Mouse (Mus musculus) neutrophil, adult 65 days (primary cell): ENCODE results near the gene Thumpd2. TPM values are rescaled to one million over a fixed set of nuclear protein-coding genes. Genes with fewer than 3 reads are reported as not detected.

Experiments
- total RNA-seq: library from RNA; stranded (reverse); gene quantifications from 2 replicates; pipeline ENCODE4 v1.2.4, GENCODE M21; 2023

Gene Thumpd2
- 1.7 and 2.4 TPM in 2 replicates for total RNA-seq

DNA sequence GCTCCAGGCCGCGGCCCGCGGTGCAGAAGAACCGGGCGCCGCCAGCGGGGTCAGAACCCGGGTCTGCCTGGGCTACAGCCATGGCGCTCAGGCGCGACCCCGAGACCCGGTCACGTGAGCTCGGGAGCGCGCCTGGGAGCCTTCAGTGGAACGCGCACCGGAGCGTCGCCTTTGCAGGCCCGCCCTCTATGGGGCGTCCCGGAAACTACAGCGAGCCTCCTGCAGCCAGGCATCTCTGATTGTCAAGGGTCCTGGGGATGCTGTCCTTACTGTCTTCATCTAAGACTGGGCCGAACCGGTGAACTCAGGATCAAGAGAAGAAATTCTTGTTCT is at the start of gene Thumpd2:
Gene Thumpd2, minus strand, starts transcription at position 104 of the 333 bp plus-strand sequence.

Other genes starting within 250 kb of the Thumpd2 start
- gene Tmem178, start 120.5 kb downstream of the Thumpd2 start, total RNA-seq, result 0.23 and 0.92 TPM in 2 replicates